Mouse (Mus musculus) adrenal gland, adult 18-20 months (tissue): Measurements from ENCODE around the gene Fam210b. TPM values are rescaled to one million over a fixed set of nuclear protein-coding genes. Genes with fewer than 3 reads are reported as not detected.

Source experiments
- DNase-seq, 2 experiments: peaks; one replicate each; pipeline ENCODE4 v3.0.0; 2021 to 2022; ENCODE audit warnings: low spot score in 2 of 2
- total RNA-seq, 2 experiments: library from RNA; stranded (reverse); gene quantifications; 1 replicate in 1 of 2; 2 replicates in 1 of 2; pipeline ENCODE4 v1.2.3; 2021

Fam210b gene
- total RNA-seq, 2 experiments from 2014 or later: 17.5 to 25.9 TPM

DNA sequence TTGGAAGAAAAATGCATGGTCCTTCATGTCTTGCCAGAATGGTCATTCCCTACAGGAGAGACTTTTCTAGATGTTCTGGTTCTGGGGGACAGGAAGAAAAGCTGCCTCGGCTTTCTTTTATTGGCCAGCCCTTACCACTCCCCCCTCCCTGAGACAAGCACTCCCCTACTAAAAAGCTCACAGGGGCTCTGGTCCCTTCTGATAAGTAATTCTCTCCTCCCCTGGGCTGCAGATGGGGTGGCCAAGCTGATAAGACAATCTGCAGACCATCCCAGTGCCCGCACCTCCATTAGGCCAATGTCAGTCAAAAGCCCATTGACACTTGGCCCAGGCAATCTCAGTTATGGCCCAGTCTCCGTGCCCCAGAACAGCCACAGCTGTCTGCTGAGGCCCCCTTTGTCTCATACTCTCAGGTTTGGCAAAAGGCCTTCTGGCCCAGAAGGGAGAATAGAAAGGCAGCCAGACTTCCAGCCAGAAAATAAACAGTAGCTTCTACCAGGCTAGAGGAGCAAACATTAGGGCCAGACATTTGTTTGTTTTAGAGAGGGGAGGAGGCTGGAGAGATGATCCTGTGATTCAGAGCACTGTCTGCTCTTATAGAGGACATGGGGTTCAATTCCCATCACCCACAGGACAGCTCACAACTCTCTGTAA, 3.1 kb downstream of the Fam210b start:
- no peak for DNase-seq

DNA sequence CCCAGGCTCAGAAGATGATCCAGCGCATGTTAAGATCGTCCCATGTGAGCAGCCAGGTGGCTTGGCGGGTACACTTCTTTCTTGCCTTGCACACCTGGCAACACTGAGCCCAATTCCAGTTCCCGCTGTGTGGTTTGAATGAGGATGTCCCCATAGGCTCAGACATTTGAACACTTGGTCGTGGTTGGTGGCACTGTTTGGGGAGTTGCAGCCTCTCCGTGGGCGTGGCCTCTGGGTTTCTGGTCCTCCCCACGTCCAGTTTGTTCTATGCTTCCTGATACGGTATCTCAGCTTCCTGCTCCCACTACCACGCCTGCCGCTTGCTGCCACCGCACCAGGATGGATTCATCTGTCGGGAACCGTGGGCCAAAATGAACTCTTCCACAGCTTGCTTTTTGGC, 4.4 kb downstream of the Fam210b start:
- no peak for DNase-seq

DNA sequence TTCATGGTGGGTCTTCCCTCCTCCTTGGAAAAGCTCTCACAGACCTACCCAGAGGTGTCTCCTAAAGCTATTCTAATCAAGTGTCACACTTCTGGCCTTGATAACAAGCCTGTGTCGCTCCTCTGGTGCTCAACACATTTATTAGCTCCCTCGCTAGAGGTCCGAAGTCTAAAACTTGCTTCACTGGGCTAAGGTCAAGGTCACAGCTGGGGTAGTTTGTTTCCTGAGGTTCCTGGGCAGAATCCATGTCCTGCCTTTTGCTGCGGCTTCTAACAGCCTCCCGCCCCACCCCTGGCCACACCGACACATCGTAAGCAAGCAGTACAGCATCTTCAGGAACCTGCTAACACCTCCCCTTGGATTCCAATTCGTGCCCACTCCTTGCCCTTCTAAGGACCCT, 5.4 kb downstream of the Fam210b start:
- no peak for DNase-seq

DNA sequence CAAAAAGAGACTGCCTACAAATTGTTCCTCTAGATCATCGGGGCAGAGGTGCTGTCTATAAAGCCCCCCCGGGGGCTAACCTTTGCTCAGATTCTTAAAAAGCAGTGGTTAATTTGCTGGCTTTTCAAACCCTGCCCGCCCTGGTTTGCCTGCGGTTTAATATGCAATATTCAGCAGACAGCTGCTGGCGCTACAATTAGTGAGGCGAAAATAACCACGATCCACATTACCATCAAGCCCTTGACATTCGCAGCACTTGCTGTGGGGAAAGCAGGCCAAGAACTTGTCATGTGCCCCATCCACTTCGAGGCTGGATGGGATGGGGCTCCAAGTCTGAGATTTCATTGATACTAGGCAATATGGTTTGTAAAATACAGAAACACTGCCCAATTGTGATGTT, 7.9 kb downstream of the Fam210b start:
- no peak for DNase-seq

DNA sequence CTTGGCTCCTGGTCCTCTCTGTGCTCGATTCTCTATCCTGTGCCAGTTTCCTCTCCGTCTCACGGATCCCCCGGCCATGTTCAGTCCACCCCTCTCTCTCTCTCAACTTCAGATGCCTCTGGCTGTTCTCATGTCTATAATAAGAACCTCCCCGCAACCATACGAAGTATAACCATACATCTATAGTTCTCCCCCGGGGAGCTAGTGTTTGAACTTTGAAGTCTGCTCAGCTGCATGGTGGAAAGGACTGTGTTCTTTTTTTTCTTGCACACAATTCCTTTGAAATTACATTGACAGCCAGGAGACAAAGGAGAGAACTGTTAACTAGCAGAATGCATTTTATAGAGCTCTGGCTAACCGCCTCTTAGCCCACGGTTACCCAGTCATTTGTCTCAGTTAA, 9.4 kb downstream of the Fam210b start:
- no peak for DNase-seq

DNA sequence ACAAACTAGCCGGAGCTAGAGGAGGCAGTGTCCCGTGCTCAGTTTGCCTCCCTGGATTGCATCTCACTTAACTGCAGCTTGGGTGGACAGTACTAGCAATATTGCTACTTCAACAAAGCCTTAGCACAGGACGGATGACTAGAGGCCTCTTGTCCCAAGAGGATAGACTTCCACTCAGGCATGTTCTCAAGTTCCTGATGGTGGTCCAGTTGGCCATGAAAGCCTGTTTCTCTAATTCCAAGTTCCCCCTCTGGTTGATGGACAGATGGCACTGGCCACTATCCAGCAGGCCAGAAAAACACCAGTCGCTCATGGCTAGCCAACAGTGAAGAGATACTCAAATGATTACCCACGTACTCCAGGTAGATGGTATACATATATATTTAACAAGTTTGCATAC, 10.5 kb downstream of the Fam210b start:
- no peak for DNase-seq

DNA sequence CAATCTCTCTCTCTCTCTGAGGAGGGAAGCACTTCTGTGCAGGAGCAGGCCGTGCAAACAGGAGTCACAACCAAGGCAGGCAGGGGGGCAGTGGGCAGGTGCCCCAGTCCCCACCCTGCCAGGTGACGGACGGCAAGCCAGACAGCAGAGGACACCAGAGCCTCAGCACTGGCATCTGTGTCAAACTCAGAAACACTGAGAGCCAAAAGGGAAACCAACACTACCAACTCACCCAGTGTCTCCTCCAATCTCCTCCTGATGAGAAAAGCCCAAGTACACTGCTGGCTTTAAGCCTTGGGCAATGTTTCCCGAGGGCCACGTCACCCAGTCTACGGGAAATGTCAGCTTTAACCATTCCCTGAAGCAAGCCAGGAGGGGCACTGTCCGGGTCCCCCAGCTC, 17.8 kb downstream of the Fam210b start:
- no peak for DNase-seq

DNA sequence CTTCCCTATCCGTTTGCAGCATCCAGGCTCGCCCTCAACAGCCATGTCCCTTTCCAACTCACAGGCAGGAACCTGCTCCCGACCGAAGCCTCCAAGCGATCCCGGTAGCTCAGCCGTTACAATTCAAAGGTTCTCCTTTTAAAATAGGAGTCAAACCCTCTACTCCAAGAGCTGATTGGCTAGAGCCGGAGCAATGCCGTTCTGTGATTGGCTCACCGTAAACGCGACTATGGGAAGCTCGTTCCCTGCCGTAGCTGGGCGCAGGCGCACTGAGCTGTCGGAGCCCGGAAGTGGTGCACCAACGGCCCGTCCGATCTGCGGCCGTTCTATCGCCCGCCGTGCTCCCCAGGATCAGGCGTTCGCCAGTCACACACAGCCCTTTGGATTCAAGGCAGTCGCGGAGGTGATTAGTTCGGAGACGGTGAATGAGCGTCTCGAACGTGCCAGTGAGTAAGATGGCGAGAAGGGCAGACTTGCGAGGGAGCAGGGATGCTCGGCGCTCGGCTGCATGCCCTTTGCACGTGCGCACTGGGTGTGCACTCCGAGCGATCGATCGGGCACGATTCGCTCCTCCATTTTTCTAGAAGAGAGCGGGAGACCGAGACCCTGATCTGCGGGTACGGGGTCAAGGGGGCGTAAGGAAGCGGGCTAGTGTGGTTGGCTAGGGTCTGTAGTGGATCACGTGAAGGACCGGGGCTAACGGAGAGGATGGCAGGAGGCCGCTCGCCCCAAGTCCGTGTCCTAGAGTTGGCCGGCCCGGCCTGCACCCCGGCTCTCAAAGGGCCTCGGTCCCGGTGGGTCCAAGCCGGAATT, 25.3 kb downstream of the Fam210b start, which contains the start of the genes Aurka and Cstf1:
Gene Aurka (minus strand): TSS at position 125 of the 813 bp plus-strand sequence.
Gene Cstf1 (plus strand): TSS at position 271 of the 813 bp plus-strand sequence.
- DNase-seq: peak; percentile 89 to 93

DNA sequence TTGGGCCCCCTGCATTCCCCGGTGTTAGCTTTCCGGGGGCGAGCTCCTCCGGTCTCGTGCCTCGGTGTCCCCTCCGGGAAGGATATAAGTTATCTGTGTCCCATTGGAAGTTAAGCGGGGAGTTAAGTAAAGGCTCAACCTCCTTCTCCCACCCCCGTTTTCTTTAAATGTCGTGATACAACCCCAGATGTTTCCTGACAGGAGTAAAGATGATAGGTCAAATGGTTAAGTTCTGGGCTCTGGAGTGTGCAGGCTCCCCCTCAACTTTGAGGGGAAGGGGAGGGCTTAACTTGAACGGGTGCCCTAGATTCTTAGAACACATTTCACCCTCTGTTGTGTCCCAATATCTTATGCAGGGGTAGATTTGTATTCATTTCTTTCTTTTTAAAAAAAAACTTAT, 25.9 kb downstream of the Fam210b start:
- no peak for DNase-seq

DNA sequence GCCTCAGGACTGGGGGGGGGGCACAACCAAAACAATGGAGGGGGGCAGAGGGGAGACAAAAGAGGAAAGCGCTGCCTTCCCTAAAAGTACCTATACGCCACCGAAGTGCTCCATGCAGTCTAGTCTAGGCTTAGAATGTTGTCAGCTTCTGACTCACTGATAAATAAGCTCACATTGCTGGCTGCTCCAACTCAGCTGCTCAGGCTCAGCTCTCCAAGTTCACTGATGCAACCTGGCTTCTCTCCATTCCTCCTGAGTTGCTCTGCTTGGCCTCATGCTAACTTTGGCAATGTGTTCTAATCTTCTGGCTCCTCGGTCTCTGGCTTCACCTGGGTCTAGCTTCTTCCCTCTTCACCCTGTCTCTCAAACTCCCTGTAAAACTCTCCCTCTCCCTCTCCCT, 31.2 kb downstream of the Fam210b start:
- DNase-seq: no peak

DNA sequence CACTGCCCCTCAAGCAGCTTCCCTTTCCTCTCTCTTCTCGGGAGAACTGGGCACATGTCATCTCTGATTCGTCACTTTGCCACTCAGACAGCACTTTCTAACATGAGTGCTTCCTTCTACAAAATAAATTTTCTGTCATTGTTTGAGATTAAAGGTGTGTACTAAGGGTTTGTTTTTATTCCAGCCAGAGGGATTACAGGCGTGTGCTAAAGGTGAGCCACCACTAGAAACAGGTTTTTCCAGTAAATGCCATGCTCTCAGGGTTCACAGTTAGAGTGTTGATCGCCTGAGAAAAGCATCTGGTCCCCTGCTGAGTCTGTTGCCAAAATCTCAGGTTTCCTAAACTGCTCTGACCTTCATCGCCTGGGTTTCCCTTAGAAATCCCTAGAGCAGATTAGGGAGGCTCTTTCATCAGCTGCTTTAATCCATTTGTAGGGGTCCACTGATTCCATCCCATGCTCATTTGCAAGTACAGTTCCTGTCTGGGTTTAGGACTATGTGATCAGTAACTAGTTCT, 31.7 kb downstream of the Fam210b start:
- no peak for DNase-seq

DNA sequence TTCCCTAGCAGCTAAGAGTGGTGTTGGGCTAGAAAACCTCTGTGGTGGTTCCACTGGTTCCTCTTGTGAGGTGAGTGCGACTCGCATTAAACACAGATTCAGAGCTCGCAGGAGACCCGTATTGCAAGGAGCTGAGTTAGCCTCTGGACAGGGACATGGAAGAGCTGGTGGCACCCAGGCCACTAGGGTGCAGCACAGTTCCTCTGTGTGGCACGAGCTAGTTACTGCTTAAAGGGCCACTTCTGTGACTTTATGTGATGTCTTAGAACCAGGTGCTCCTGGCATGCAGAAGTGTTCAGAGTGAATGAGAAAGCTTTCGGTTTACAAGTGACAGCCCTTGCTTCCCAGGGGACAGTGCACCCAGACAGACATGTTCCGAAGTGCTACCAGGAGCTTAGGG, 33.0 kb downstream of the Fam210b start:
- DNase-seq: no peak

DNA sequence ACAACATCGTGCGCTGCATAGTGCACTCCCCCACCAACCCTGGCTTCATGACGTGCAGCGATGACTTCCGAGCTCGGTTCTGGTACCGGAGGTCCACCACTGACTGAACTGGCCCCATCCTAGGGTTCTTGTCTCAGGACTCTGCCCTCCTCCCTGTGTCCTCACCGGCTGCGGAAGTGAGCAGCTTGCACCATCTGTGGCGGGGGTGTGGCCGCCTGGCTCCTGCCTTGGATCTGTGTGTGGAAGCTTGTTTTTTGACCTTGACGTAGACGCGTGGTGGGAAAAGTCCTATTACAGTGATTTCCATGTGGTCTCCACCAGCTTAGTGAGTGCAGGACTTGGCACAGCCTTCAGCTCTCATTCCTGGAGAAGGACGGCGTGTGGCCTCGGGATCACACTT, 35.1 kb downstream of the Fam210b start:
- DNase-seq: no peak

DNA sequence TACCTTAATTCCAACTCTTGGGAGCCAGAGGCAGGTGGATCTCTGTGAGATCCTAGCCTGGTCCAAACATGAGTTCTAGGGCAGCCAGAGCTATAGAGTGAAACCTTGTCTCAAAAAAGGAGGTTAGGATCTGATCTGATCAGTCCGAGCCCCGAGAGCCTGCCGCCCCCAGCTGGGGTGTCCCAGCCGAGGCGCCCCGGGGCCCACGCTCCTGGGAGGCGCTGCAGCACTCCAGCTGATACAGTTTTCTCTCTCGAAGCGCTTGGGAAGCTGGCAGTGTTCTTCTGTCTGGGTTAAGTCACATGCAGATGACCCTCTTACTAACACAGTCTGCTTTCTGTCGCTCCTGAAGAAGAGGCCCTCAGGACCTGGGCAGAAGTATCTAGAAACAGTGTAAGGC, 36.0 kb downstream of the Fam210b start:
- no peak for DNase-seq

DNA sequence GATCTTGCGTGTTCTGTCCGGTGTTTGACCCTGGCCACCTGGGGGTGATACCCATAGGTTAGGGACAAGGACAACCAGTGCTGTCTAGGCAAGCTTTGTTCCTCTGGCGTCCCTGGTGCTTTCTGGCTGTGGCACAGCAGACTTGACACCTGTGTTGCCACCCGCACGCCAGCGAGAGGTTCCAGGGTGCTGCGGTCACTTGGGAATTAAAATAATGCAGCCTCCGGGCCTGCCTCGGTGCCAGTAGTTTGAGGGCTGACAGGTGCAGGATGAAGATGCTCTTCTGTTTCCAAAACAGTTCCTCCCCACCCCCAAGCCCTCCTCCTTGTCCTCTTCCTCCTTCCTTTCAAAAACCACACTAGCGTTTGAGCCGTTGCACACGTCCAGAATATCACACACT, 36.5 kb downstream of the Fam210b start:
- DNase-seq: no peak

DNA sequence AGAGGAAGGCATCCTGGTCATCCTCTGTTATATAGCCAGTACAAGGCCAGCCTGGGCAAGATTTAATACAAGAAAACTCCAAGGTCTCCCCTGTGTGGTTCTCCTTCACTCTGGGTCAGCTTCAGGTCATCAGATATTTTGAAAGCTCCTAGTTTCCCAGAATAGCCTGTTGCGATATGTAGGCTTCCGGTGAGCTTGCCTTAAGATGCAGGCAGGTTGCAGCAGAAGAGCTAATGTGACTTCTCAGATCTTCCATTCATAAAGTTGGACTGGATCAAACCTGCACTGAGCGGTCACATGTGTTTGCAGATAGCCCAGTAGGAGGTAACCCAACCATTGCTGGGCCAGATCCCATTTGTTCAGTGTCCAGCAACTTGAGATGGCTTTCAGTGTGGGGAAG, 39.4 kb downstream of the Fam210b start:
- no peak for DNase-seq

DNA sequence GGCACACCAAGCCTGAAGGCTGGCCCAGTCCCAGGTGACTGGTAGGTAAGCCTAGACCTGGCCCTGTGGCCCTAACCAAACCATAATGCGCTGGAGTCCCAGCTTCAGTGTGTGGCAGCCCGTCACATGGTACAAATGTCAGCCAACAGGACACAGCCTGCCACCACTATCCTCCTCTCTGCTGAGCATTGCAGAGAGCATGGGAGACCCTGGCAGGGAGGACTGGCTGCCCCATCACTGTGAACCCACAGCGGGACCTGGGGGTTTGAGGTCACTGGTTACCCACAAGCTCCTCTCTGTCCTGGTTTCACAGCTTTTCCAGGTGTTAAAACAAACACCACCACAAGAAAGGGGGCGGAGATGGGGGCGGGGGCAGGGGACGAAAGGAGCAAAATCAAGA, 45.0 kb downstream of the Fam210b start:
- DNase-seq: no peak

DNA sequence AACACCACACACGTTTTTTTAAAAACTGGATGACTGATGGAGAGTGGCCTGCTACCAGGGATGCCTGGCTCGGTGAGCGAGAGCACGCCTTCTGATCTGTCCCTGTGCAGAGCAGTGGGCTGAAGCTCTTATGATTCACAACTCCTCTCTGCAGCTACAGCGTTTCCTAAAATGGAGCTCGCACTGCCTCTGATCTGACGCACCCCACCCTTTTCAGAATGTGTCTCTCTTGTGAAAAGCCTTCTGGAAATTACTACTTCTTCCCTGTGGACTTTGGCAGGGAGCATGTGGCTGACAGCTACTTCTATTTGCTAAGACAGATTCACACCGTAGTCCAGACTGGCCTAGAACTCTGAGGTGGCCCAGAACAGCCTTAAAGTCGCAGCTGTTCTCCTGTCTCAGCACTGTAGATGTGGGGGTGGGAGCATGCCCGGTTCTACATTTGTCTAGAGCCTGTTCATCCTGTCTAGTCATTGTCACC, 46.7 kb downstream of the Fam210b start:
- no peak for DNase-seq

DNA sequence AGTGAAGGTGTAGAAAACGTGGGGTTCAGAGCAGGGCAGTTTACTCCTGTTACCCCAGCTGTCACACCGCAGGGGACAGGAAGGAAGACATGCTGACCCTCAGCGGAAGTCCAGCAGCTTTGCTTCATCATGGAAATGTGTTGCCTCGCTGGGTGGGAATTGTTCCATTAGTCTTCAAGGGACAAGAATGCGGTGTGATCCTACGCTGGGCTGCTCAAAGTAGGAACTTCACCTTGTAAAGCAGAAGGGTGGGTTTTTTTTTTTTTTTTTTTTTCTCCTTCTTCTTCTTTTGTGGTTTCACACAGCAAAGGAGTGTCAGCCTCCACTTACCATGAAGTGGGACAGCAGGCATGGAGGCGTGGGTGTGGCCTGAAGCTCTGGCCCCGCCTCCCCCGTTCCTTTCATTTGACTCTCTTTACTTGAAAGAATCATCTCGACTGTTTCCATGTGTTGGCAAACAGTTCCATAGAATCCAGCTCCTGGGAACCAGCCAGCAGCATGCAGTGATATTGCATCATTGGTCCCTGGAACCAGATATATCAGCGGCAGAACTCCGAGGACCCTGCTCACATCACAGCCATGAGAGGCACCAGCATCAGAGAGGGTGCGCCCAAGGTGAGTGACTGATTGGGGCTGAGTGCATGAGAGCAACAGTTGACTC, 48.2 kb downstream of the Fam210b start, which contains the start of gene Cass4:
Gene Cass4 (plus strand): TSS at position 404 of the 661 bp plus-strand sequence.
- DNase-seq: no peak

DNA sequence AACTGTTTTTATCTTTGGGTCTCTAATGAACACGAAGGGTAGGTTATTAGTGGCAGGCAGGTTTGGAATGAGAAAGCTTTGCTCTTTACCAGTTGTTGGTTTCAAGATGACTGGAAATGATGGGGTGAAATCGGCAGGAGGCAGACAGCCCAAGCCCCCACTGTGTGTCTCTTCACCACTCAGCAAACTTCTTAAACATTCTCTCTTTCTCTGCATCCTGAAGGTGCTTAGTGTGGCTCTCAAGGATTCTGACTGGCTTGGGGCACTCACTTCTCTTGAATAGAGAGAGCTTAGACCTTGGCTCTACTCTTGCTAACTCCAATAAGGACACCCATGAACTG, 48.7 kb downstream of the Fam210b start:
- no peak for DNase-seq

DNA sequence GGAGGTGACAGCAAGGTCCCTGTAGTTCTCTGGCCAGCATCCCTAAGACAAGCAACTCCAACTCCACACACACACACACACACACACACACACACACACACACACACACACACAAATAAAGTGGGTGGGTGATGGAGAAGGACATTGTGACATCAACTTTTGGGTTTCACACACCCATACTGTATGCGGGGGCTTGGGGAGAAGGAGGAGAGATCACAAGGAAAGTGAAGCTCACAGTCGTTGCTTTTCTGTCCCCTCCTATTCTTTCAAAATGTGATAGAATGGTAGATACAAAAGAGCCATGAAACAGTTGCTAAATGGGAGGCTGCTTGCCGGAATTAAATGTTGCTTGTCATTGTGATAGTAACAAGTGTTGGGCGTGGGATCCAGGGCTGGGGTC, 49.3 kb downstream of the Fam210b start:
- no peak for DNase-seq

DNA sequence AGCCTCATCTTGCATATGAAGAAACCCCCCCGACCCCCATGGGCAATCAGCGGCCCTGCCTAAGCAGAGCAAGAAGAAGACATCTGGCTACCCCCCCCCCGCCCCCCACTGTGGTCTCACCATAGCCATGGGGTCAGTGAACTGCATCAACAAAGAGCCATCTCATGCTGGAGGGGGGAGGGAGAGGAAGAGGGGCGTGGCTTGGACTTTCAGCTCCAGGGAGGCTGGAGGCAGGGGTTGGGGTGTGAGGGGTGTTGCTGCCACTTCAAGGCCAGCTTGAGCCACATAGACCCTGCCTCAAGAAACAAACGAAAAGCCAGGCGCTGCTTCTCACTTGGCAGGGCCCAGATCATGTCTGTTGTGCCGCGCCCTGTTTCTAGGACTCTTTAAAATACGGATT, 50.6 kb downstream of the Fam210b start:
- no peak for DNase-seq
